ENCODE assay signal across 20 mouse cellular contexts in the genomic region with DNA sequence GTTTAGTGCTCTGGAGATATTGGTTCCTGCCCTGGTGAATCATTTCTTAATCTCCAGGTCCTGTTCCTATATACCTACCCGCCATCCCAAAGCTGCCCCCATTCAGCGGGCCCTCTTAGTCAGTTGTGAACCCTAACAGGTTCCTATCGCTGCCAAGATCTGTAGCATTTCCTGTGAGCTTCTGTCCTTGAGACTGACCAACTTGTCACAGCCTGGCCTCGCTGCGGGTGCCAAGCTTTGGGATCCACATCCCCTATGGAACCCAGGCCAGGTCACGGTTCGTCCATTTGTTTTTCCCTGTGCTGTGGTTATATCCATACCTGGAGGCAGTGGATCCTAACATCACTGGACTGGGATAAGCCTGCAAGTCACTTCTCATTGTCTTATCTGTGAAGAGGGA. TPM values are rescaled to one million over a fixed set of nuclear protein-coding genes. Genes with fewer than 3 reads are reported as not detected.
DNase-seq lines count a peak whose midpoint lies in the region; ATAC-seq and TF ChIP-seq lines count a peak whose summit lies in the region.
"Had no signal": no experiment of that assay in that cellular context is flagged by ENCODE, and none has a peak within 500 bp of the region (broad histone marks: within the 10 kb centered on the region; RNA-seq: fewer than 3 reads in every experiment).

No protein-coding gene starts in this region.

- H3K9me3 ChIP-seq in kidney, embryonic 15.5 days (replicated peaks), result no peaks in the 10 kb centered on the region
- H3K9me3 ChIP-seq in E14TG2a.4 (ENCODE audit: low read length), result no peaks in the 10 kb centered on the region
- no peaks in the 10 kb centered on the region for H3K9me3 ChIP-seq in intestine, postnatal 0 days (ENCODE audit: control insufficient read depth)
- H3K9me3 ChIP-seq: limb, embryonic 12.5 days; liver, embryonic 15.5 days; megakaryocyte, embryonic 14.5 days; neural tube, embryonic 15.5 days had no signal

- no peak for TF ChIP-seq CTCF in E14TG2a.4 (conservative IDR thresholded peaks at IDR 0.05; ENCODE audit: low read length)
- TF ChIP-seq CTCF in intestine, postnatal 0 days (IDR thresholded peaks at IDR 0.05; ENCODE audit: low read depth), result no peak

- no peak for ATAC-seq in kidney, embryonic 15.5 days (replicated peaks; ENCODE audit: low FRiP score)
- no peak for ATAC-seq in intestine, postnatal 0 days
- ATAC-seq: inflammation-experienced regulatory T-cells, adult 6 months had no signal

- H3K9ac ChIP-seq in kidney, embryonic 15.5 days, result no peak overlapping the region
- no peak overlapping the region for H3K9ac ChIP-seq in intestine, postnatal 0 days (ENCODE audit: low read depth, low read length)
- H3K9ac ChIP-seq: limb, embryonic 12.5 days; liver, embryonic 15.5 days; neural tube, embryonic 15.5 days had no signal

- H3K27ac ChIP-seq in kidney, embryonic 15.5 days, result peak overlapping the region; percentile 74
- H3K27ac ChIP-seq in intestine, postnatal 0 days (ENCODE audit: low read depth, low read length), result peak overlapping the region; percentile 88; the same call in 1 of the 2 replicates
- H3K27ac ChIP-seq: liver, embryonic 15.5 days; neural tube, embryonic 15.5 days had no signal

- peak; percentile 50 for DNase-seq in adrenal gland, postnatal 10 days
- DNase-seq in adrenal gland, adult 18-20 months (ENCODE audit: low spot score in 2 of 2), result no peak
- no peak for DNase-seq in kidney, postnatal 10 days
- DNase-seq in thymus, postnatal 25 days, result no peak
- no peak for DNase-seq in spleen, postnatal 10 days (ENCODE audit: low spot score in 2 of 2)
- DNase-seq: cerebellum, adult 9-10 months; right cerebral cortex, adult 18-20 months; thymus, postnatal 36 days had no signal

- WGBS in kidney, embryonic 15.5 days, result 87% methylated on average over 7 of the region's 7 CpGs
- WGBS in intestine, postnatal 0 days, result 52% methylated on average over 7 of the region's 7 CpGs

- peaks cover 28% of the 10 kb centered on the region for H3K36me3 ChIP-seq in kidney, embryonic 15.5 days
- H3K36me3 ChIP-seq in E14TG2a.4 (ENCODE audit: insufficient read depth, low read length), result peaks cover 39% of the 10 kb centered on the region
- peaks cover 28% of the 10 kb centered on the region for H3K36me3 ChIP-seq in intestine, postnatal 0 days (ENCODE audit: control insufficient read depth, insufficient read depth)

- H3K4me1 ChIP-seq in kidney, embryonic 15.5 days, result peaks cover 62% of the 10 kb centered on the region
- H3K4me1 ChIP-seq in E14TG2a.4 (replicated peaks; ENCODE audit: low read depth, low read length), result peaks cover 86% of the 10 kb centered on the region
- peaks cover 41% of the 10 kb centered on the region for H3K4me1 ChIP-seq in intestine, postnatal 0 days (replicated peaks; ENCODE audit: control insufficient read depth, insufficient read depth, low read length)

- H3K4me3 ChIP-seq in kidney, embryonic 15.5 days (replicated peaks), result no peak overlapping the region
- H3K4me3 ChIP-seq in E14TG2a.4 (replicated peaks; ENCODE audit: low read length), result 0 out of 2 replicates have a peak overlapping the region, but pooled peaks have one; percentile 7
- H3K4me3 ChIP-seq in intestine, postnatal 0 days (ENCODE audit: low read depth, low read length), result no peak overlapping the region
- H3K4me3 ChIP-seq: erythroblast, embryonic 14.5 days; left cerebral cortex, adult 2 months; limb, embryonic 12.5 days; liver, embryonic 15.5 days; megakaryocyte, embryonic 14.5 days; neural tube, embryonic 15.5 days had no signal

- no peak overlapping the region for H3K4me2 ChIP-seq in kidney, embryonic 15.5 days
- H3K4me2 ChIP-seq in intestine, postnatal 0 days (replicated peaks; ENCODE audit: low read depth), result peak overlapping the region; percentile 39
- H3K4me2 ChIP-seq: limb, embryonic 12.5 days; liver, embryonic 15.5 days; neural tube, embryonic 15.5 days had no signal

- no peaks in the 10 kb centered on the region for H3K27me3 ChIP-seq in kidney, embryonic 15.5 days
- peaks cover 41% of the 10 kb centered on the region for H3K27me3 ChIP-seq in E14TG2a.4 (ENCODE audit: insufficient read depth, low read length)
- H3K27me3 ChIP-seq in intestine, postnatal 0 days (replicated peaks; ENCODE audit: control insufficient read depth, insufficient read depth, low read length), result no peaks in the 10 kb centered on the region
- H3K27me3 ChIP-seq: megakaryocyte, embryonic 14.5 days; neural tube, embryonic 15.5 days had no signal

RNA-seq across cellular contexts. Expression of gene Pwwp2b, which starts 4.3 kb away (rescaled TPM):
- total RNA-seq in adrenal gland, postnatal 10 days (2021), result 10 to 100 TPM in 1 of 2 experiments, 1 to 10 TPM in 1; 9.2 to 22.2 TPM
- total RNA-seq in adrenal gland, adult 18-20 months (2021), result 10 to 100 TPM; 11.7 to 12.3 TPM
- 8.1 and 8.7 TPM in 2 replicates for polyA plus RNA-seq in kidney, embryonic 15.5 days (2015; fragmentation: Nextera tagmentation; extraction: Ambion mirVana)
- 12.9 and 16.6 TPM in 2 replicates for polyA plus RNA-seq in intestine, postnatal 0 days (2015; fragmentation: Nextera tagmentation; extraction: Ambion mirVana)
- polyA plus RNA-seq: erythroblast, embryonic 14.5 days had no signal

RNA-seq across cellular contexts. Expression of gene Stk32c, which starts 39.5 kb away (rescaled TPM):
- total RNA-seq in adrenal gland, postnatal 10 days (2021), result 1 to 10 TPM; 2.7 to 3.5 TPM
- total RNA-seq in adrenal gland, adult 18-20 months (2021), result 1 to 10 TPM; 3.2 to 4.3 TPM
- polyA plus RNA-seq in kidney, embryonic 15.5 days (2015; fragmentation: Nextera tagmentation; extraction: Ambion mirVana), result 0.14 and 0.16 TPM in 2 replicates
- polyA plus RNA-seq in intestine, postnatal 0 days (2015; fragmentation: Nextera tagmentation; extraction: Ambion mirVana), result 0.07 and 0.10 TPM in 2 replicates
- total RNA-seq: hematopoietic stem cell, adult 5-6 weeks had no signal
- polyA plus RNA-seq: erythroblast, embryonic 14.5 days; liver, embryonic 15.5 days had no signal

RNA-seq across cellular contexts. Expression of gene Lrrc27, which starts 39.8 kb away (rescaled TPM):
- 1 to 10 TPM; 3.9 to 7.7 TPM for total RNA-seq in adrenal gland, postnatal 10 days (2021)
- 10 to 100 TPM in 1 of 2 experiments, 1 to 10 TPM in 1; 8.1 to 14.7 TPM for total RNA-seq in adrenal gland, adult 18-20 months (2021)
- polyA plus RNA-seq in kidney, embryonic 15.5 days (2015; fragmentation: Nextera tagmentation; extraction: Ambion mirVana), result 2.9 and 3.0 TPM in 2 replicates
- polyA plus RNA-seq in intestine, postnatal 0 days (2015; fragmentation: Nextera tagmentation; extraction: Ambion mirVana), result 2.0 and 2.5 TPM in 2 replicates
- total RNA-seq: monocyte, adult 5-6 weeks had no signal
- polyA plus RNA-seq: erythroblast, embryonic 14.5 days had no signal
